Mouse (Mus musculus): ENCODE measurements at regions not wholly inside any gene's neighbourhood (a gene's known extent, or its start where the extent isn't known, plus 50 kb on each side); places are given as distances from the start of the nearest gene placed in this dataset.

GRCm38 (mm10) chr15:63517301-63517700 is 327.7 kb downstream of the Gsdmc2 start:
- Histone ChIP-seq H3K27me3 (replicated peaks) (no peaks in the 10 kb centered on the region), H3K36me3 (replicated peaks in 1 of 2; ENCODE audit: control insufficient read depth in 1 of 2, insufficient read depth in 1 of 2, low read length in 1 of 2) (no peaks in the 10 kb centered on the region), H3K4me1 (ENCODE audit: control insufficient read depth in 1 of 2, insufficient read depth in 2 of 2) (no peaks in the 10 kb centered on the region), H3K9ac (ENCODE audit: insufficient read depth, low read depth) (no peak overlapping the region), H3K9me3 (replicated peaks; ENCODE audit: low read length) (no peaks in the 10 kb centered on the region), H3K4me2 (ENCODE audit: insufficient read depth, low read depth, poor library complexity, severe bottlenecking) (no peak overlapping the region), H3K27ac (ENCODE audit: insufficient read depth, low read depth) (no peak overlapping the region), H3K4me3 (replicated peaks in 1 of 3; ENCODE audit: low read depth in 2 of 3, low read length in 2 of 3, poor library complexity in 1 of 3) (no peak overlapping the region), H3K79me2 (replicated peaks; ENCODE audit: control insufficient read depth, extremely low read depth, insufficient read depth, poor library complexity, severe bottlenecking) (no peaks in the 10 kb centered on the region; the same call in 1 of the 2 replicates)
- no peak for DNase-seq (ENCODE audit: extremely low read depth)
- in situ Hi-C loops (cut with MboI; ENCODE audit: low pct_ligation_motif_present, low pct_unique_long_range_greater_than_20kb, low sequenced_read_pairs) (no loop called here), dilution Hi-C loops (cut with MboI; ENCODE audit: extremely low pct_ligation_motif_present, extremely low pct_unique_long_range_greater_than_20kb, low sequenced_read_pairs) (no loop called here)
- TF ChIP-seq RAD21 (IDR thresholded peaks at IDR 0.05; ENCODE audit: low read depth, low read length) (no peak), RCOR1 (conservative IDR thresholded peaks at IDR 0.05; ENCODE audit: low read depth, low read length) (no peak), HCFC1 (IDR thresholded peaks at IDR 0.05; ENCODE audit: low read depth, low read length) (no peak), ZMIZ1 (IDR thresholded peaks at IDR 0.05; ENCODE audit: low read depth, low read length) (no peak), JUND (conservative IDR thresholded peaks at IDR 0.05; ENCODE audit: low read depth, low read length) (no peak), NELFE (IDR thresholded peaks at IDR 0.05; ENCODE audit: low read depth, low read length) (no peak), EP300 (IDR thresholded peaks at IDR 0.05; ENCODE audit: low read length) (no peak)

DNA sequence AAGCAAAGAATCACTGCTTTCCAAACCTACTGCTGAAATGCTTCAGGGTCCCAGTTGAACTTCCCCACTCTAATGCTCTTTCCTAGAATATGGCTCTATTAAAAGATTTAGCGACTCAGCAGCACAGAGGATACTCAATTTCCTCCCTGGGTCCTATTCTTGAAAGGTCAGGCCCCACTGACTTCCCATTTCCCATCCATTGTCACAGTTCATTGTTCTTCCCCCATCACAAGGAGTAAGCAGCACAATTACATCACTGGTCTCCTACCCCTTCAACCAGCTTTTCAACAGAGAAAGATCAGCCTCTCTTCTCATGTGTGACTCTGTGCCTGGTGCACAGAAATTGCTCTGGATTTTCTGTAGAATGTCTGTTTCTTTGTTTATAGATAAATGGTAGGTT is 344.5 kb downstream of the Gsdmc2 start:
- no peak overlapping the region for H3K4me3 ChIP-seq (replicated peaks in 1 of 3; ENCODE audit: low read depth in 2 of 3, low read length in 2 of 3, poor library complexity in 1 of 3)
- in situ Hi-C loops (cut with MboI; ENCODE audit: low pct_ligation_motif_present, low pct_unique_long_range_greater_than_20kb, low sequenced_read_pairs) (no loop called here), dilution Hi-C loops (cut with MboI; ENCODE audit: extremely low pct_ligation_motif_present, extremely low pct_unique_long_range_greater_than_20kb, low sequenced_read_pairs) (no loop called here)
- H3K4me2 ChIP-seq (ENCODE audit: insufficient read depth, low read depth, poor library complexity, severe bottlenecking), result no peak overlapping the region
- no peaks in the 10 kb centered on the region for H3K79me2 ChIP-seq (replicated peaks; ENCODE audit: control insufficient read depth, extremely low read depth, insufficient read depth, poor library complexity, severe bottlenecking)
- no peaks in the 10 kb centered on the region for H3K36me3 ChIP-seq (replicated peaks in 1 of 2; ENCODE audit: control insufficient read depth in 1 of 2, insufficient read depth in 1 of 2, low read length in 1 of 2)
- H3K9ac ChIP-seq (ENCODE audit: insufficient read depth, low read depth), result no peak overlapping the region
- no peaks in the 10 kb centered on the region for H3K9me3 ChIP-seq (replicated peaks; ENCODE audit: low read length)
- no peaks in the 10 kb centered on the region for H3K27me3 ChIP-seq (replicated peaks)
- H3K27ac ChIP-seq (ENCODE audit: insufficient read depth, low read depth), result no peak overlapping the region
- DNase-seq (ENCODE audit: extremely low read depth), result no peak
- no peak for TF ChIP-seq PAX5 (IDR thresholded peaks at IDR 0.05; ENCODE audit: low read length)
- TF ChIP-seq ELF1 (IDR thresholded peaks at IDR 0.05; ENCODE audit: low read depth, low read length), result no peak
- no peak for TF ChIP-seq POLR2AphosphoS2 (IDR thresholded peaks at IDR 0.05; ENCODE audit: low read depth, low read length)
- no peak for TF ChIP-seq NELFE (IDR thresholded peaks at IDR 0.05; ENCODE audit: low read depth, low read length)
- no peak for TF ChIP-seq EP300 (IDR thresholded peaks at IDR 0.05; ENCODE audit: low read length)
- TF ChIP-seq SMC3 (IDR thresholded peaks at IDR 0.05; ENCODE audit: low read depth, low read length), result no peak
- TF ChIP-seq MAZ (IDR thresholded peaks at IDR 0.05; ENCODE audit: low read depth, low read length), result no peak
- no peak for TF ChIP-seq ETS1 (conservative IDR thresholded peaks at IDR 0.05; ENCODE audit: low read depth, low read length)
- no peak for TF ChIP-seq MYC (IDR thresholded peaks at IDR 0.05; ENCODE audit: low read depth, low read length)
- no peak for TF ChIP-seq IRF4 (IDR thresholded peaks at IDR 0.05; ENCODE audit: low read depth, low read length)
- no peak for TF ChIP-seq CTCF (conservative IDR thresholded peaks at IDR 0.05 in 1 of 2, IDR thresholded peaks at IDR 0.05 in 1 of 2; ENCODE audit: low read depth in 2 of 2, low read length in 2 of 2)
- no peak for TF ChIP-seq TCF12 (IDR thresholded peaks at IDR 0.05; ENCODE audit: low read depth, low read length)
- TF ChIP-seq SIN3A (IDR thresholded peaks at IDR 0.05; ENCODE audit: low read length), result no peak
- TF ChIP-seq NRF1 (IDR thresholded peaks at IDR 0.05; ENCODE audit: low read depth, low read length), result no peak
- no peak for TF ChIP-seq ZKSCAN1 (IDR thresholded peaks at IDR 0.05; ENCODE audit: borderline replicate concordance, low read depth, low read length)
- no peak for TF ChIP-seq POLR2A (IDR thresholded peaks at IDR 0.05; ENCODE audit: low read depth, low read length)
- TF ChIP-seq JUND (conservative IDR thresholded peaks at IDR 0.05; ENCODE audit: low read depth, low read length), result no peak
- no peak for TF ChIP-seq GABPA (IDR thresholded peaks at IDR 0.05; ENCODE audit: insufficient replicate concordance, low read depth, low read length)
- no peak for TF ChIP-seq TBP (conservative IDR thresholded peaks at IDR 0.05; ENCODE audit: low read depth, low read length)
- no peak for TF ChIP-seq ZMIZ1 (IDR thresholded peaks at IDR 0.05; ENCODE audit: low read depth, low read length)
- H3K4me1 ChIP-seq (ENCODE audit: control insufficient read depth in 1 of 2, insufficient read depth in 2 of 2), result no peaks in the 10 kb centered on the region
